ENCODE assay signal across 18 mouse cellular contexts in genomic region chr8:81707436-81707835, GRCm38 (mm10).
DNase-seq lines count a peak whose midpoint lies in the region; ATAC-seq lines count a peak whose summit lies in the region.
"Had no signal": no experiment of that assay in that cellular context is flagged by ENCODE, and none has a peak within 500 bp of the region (broad histone marks: within the 10 kb centered on the region; RNA-seq: fewer than 3 reads in every experiment).

No protein-coding gene starts in this region.

- no peak for ATAC-seq in hindbrain, embryonic 16.5 days
- no peak for ATAC-seq in liver, embryonic 11.5 days (replicated peaks; ENCODE audit: low FRiP score)
- ATAC-seq in kidney, embryonic 14.5 days (ENCODE audit: low FRiP score, low TSS enrichment) = no peak
- ATAC-seq: forebrain, embryonic 15.5 days; hindbrain, postnatal 0 days had no signal

- H3K36me3 ChIP-seq in hindbrain, embryonic 16.5 days (ENCODE audit: control insufficient read depth, insufficient read depth, low read length) = no peaks in the 10 kb centered on the region
- no peaks in the 10 kb centered on the region for H3K36me3 ChIP-seq in liver, embryonic 11.5 days (ENCODE audit: control insufficient read depth, insufficient read depth, low read length)
- no peaks in the 10 kb centered on the region for H3K36me3 ChIP-seq in kidney, embryonic 14.5 days (ENCODE audit: control insufficient read depth, insufficient read depth, low read length)
- H3K36me3 ChIP-seq: embryonic facial prominence, embryonic 12.5 days; forebrain, embryonic 15.5 days; heart, embryonic 13.5 days; hindbrain, embryonic 12.5 days had no signal

- 48% methylated on average over 1 of the region's 1 CpGs for WGBS in hindbrain, embryonic 16.5 days
- WGBS in liver, embryonic 11.5 days = 53% methylated on average over 1 of the region's 1 CpGs
- 46% methylated on average over 1 of the region's 1 CpGs for WGBS in kidney, embryonic 14.5 days

- no peaks in the 10 kb centered on the region for H3K9me3 ChIP-seq in hindbrain, embryonic 16.5 days (ENCODE audit: control insufficient read depth, low read length)
- H3K9me3 ChIP-seq in liver, embryonic 11.5 days (ENCODE audit: control insufficient read depth, low read length) = no peaks in the 10 kb centered on the region
- no peaks in the 10 kb centered on the region for H3K9me3 ChIP-seq in kidney, embryonic 14.5 days (ENCODE audit: control insufficient read depth, low read length)
- H3K9me3 ChIP-seq: embryonic facial prominence, embryonic 12.5 days; forebrain, embryonic 15.5 days; heart, embryonic 13.5 days; hindbrain, embryonic 12.5 days had no signal

- H3K4me1 ChIP-seq in hindbrain, embryonic 16.5 days (ENCODE audit: control insufficient read depth, insufficient read depth, low read depth, low read length) = no peaks in the 10 kb centered on the region
- no peaks in the 10 kb centered on the region for H3K4me1 ChIP-seq in liver, embryonic 11.5 days (replicated peaks; ENCODE audit: control insufficient read depth, insufficient read depth, low read length)
- H3K4me1 ChIP-seq in kidney, embryonic 14.5 days (ENCODE audit: control insufficient read depth, insufficient read depth, low read length) = no peaks in the 10 kb centered on the region
- H3K4me1 ChIP-seq: embryonic facial prominence, embryonic 12.5 days; forebrain, embryonic 15.5 days; heart, embryonic 13.5 days; hindbrain, embryonic 12.5 days had no signal

- no peak overlapping the region for H3K27ac ChIP-seq in hindbrain, embryonic 16.5 days (ENCODE audit: low read depth, low read length)
- H3K27ac ChIP-seq in liver, embryonic 11.5 days (ENCODE audit: low read depth, low read length) = no peak overlapping the region
- no peak overlapping the region for H3K27ac ChIP-seq in kidney, embryonic 14.5 days (ENCODE audit: low read depth, low read length)
- H3K27ac ChIP-seq: embryonic facial prominence, embryonic 12.5 days; forebrain, embryonic 15.5 days; heart, embryonic 13.5 days; hindbrain, embryonic 12.5 days; hindbrain, postnatal 0 days had no signal

- H3K27me3 ChIP-seq in hindbrain, embryonic 16.5 days (replicated peaks; ENCODE audit: control insufficient read depth, insufficient read depth, low read length) = no peaks in the 10 kb centered on the region
- no peaks in the 10 kb centered on the region for H3K27me3 ChIP-seq in liver, embryonic 11.5 days (replicated peaks; ENCODE audit: control insufficient read depth, insufficient read depth, low read length)
- no peaks in the 10 kb centered on the region for H3K27me3 ChIP-seq in kidney, embryonic 14.5 days (ENCODE audit: control insufficient read depth, insufficient read depth, low read length)
- H3K27me3 ChIP-seq: embryonic facial prominence, embryonic 12.5 days; forebrain, embryonic 15.5 days; heart, embryonic 13.5 days; hindbrain, embryonic 12.5 days had no signal

- no peak overlapping the region for H3K4me3 ChIP-seq in hindbrain, embryonic 16.5 days (ENCODE audit: low read length)
- H3K4me3 ChIP-seq in liver, embryonic 11.5 days (ENCODE audit: low read depth, low read length) = no peak overlapping the region
- H3K4me3 ChIP-seq in kidney, embryonic 14.5 days (ENCODE audit: low read length) = no peak overlapping the region
- H3K4me3 ChIP-seq: embryonic facial prominence, embryonic 12.5 days; forebrain, embryonic 15.5 days; heart, embryonic 13.5 days; hindbrain, embryonic 12.5 days had no signal

- no peak overlapping the region for H3K4me2 ChIP-seq in hindbrain, embryonic 16.5 days (ENCODE audit: low read length)
- H3K4me2 ChIP-seq in liver, embryonic 11.5 days = no peak overlapping the region
- no peak overlapping the region for H3K4me2 ChIP-seq in kidney, embryonic 14.5 days (replicated peaks; ENCODE audit: low read depth, low read length)
- H3K4me2 ChIP-seq: embryonic facial prominence, embryonic 12.5 days; forebrain, embryonic 15.5 days; heart, embryonic 13.5 days; hindbrain, embryonic 12.5 days had no signal

- H3K9ac ChIP-seq in hindbrain, embryonic 16.5 days (ENCODE audit: low read depth, low read length) = no peak overlapping the region
- no peak overlapping the region for H3K9ac ChIP-seq in liver, embryonic 11.5 days (ENCODE audit: low read depth, low read length)
- no peak overlapping the region for H3K9ac ChIP-seq in kidney, embryonic 14.5 days (ENCODE audit: low read depth, low read length)
- H3K9ac ChIP-seq: embryonic facial prominence, embryonic 12.5 days; forebrain, embryonic 15.5 days; heart, embryonic 13.5 days; hindbrain, embryonic 12.5 days had no signal

- peak; percentile 44 for DNase-seq in cerebellum, adult 11 months
- DNase-seq in cerebellum, adult 18-20 months = peak; percentile 56 to 58
- peak; percentile 77 for DNase-seq in cerebellum, adult 9-11 months
- DNase-seq in cerebellum, postnatal 36 days = peak; percentile 22 to 55
- DNase-seq in liver, embryonic 11.5 days (ENCODE audit: low spot score) = no peak
- DNase-seq: adrenal gland, adult 8-10 months; adrenal gland, postnatal 36 days; gastrocnemius, postnatal 36 days; heart, adult 11 months; heart, postnatal 4 days; kidney, adult 11 months had no signal
